ENCODE assay signal across 11 mouse cellular contexts in the genomic region with DNA sequence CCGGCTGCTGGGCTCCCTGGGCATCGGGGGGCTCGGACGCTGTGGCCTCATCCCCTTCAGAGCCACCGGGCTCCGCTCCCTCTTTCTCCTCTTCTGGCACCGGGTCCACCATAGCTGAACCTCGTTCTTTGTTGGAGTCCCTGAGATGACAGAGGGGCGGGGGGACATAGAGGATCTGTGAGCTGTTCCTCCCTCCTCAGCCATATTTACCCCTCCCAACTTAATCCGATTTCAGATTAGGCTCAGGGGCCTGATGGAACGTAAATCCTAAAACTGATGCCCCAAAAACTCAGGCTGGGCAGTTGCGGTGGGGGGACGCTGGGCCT. TPM values are rescaled to one million over a fixed set of nuclear protein-coding genes. Genes with fewer than 3 reads are reported as not detected.
DNase-seq lines count a peak whose midpoint lies in the region; ATAC-seq and TF ChIP-seq lines count a peak whose summit lies in the region.
"Had no signal": no experiment of that assay in that cellular context is flagged by ENCODE, and none has a peak within 500 bp of the region (broad histone marks: within the 10 kb centered on the region; RNA-seq: fewer than 3 reads in every experiment).

No protein-coding gene starts in this region.

- H3K4me3 ChIP-seq in gastrocnemius, adult 2 months: peak overlapping the region; percentile 81
- H3K4me3 ChIP-seq in neural tube, embryonic 11.5 days (ENCODE audit: low read depth, low read length): peak overlapping the region; percentile 57
- peak overlapping the region; percentile 64 for H3K4me3 ChIP-seq in limb, embryonic 13.5 days
- H3K4me3 ChIP-seq in stomach, embryonic 15.5 days (replicated peaks): peak overlapping the region; percentile 56

- peaks cover 23% of the 10 kb centered on the region for H3K27me3 ChIP-seq in neural tube, embryonic 11.5 days (ENCODE audit: control insufficient read depth, insufficient read depth, low read length)
- H3K27me3 ChIP-seq in limb, embryonic 13.5 days: peaks cover 85% of the 10 kb centered on the region
- peaks cover 75% of the 10 kb centered on the region for H3K27me3 ChIP-seq in stomach, embryonic 15.5 days (replicated peaks)

- intact Hi-C loops in gastrocnemius, adult 2 months (cut with DNase I): no loop called here
- intact Hi-C loops in gastrocnemius, postnatal 36 days (cut with DNase I): no loop called here

- no peaks in the 10 kb centered on the region for H3K9me3 ChIP-seq in neural tube, embryonic 11.5 days (ENCODE audit: control insufficient read depth, low read length)
- H3K9me3 ChIP-seq in limb, embryonic 13.5 days: no peaks in the 10 kb centered on the region
- H3K9me3 ChIP-seq in stomach, embryonic 15.5 days: no peaks in the 10 kb centered on the region

- peak; percentile 5; the same call in 1 of the 2 replicates for ATAC-seq in neural tube, embryonic 11.5 days (ENCODE audit: insufficient read depth, low FRiP score, low TSS enrichment)
- no peak for ATAC-seq in limb, embryonic 13.5 days (ENCODE audit: low FRiP score, low read depth)
- ATAC-seq in stomach, embryonic 15.5 days (ENCODE audit: insufficient read depth, low FRiP score, low read depth): no peak

- WGBS in neural tube, embryonic 11.5 days: 3% methylated on average over 12 of the region's 13 CpGs
- WGBS in limb, embryonic 13.5 days: 10% methylated on average over 12 of the region's 13 CpGs
- 10% methylated on average over 13 of the region's 13 CpGs for WGBS in stomach, embryonic 15.5 days

- H3K4me1 ChIP-seq in neural tube, embryonic 11.5 days (ENCODE audit: control insufficient read depth, insufficient read depth, low read length): peaks cover 16% of the 10 kb centered on the region
- H3K4me1 ChIP-seq in limb, embryonic 13.5 days: peaks cover 28% of the 10 kb centered on the region
- H3K4me1 ChIP-seq in stomach, embryonic 15.5 days: peaks cover 32% of the 10 kb centered on the region

- H3K9ac ChIP-seq in neural tube, embryonic 11.5 days (ENCODE audit: low read length): peak overlapping the region; percentile 90
- peak overlapping the region; percentile 64 for H3K9ac ChIP-seq in limb, embryonic 13.5 days
- no peak overlapping the region for H3K9ac ChIP-seq in stomach, embryonic 15.5 days
- H3K9ac ChIP-seq: liver, embryonic 14.5 days had no signal

- no peak overlapping the region for H3K27ac ChIP-seq in gastrocnemius, adult 2 months
- peak overlapping the region; percentile 95 for H3K27ac ChIP-seq in neural tube, embryonic 11.5 days (ENCODE audit: low read depth, low read length)
- no peak overlapping the region for H3K27ac ChIP-seq in limb, embryonic 13.5 days
- H3K27ac ChIP-seq in stomach, embryonic 15.5 days: no peak overlapping the region
- H3K27ac ChIP-seq: liver, embryonic 14.5 days had no signal

- DNase-seq in gastrocnemius, adult 2 months: no peak
- DNase-seq in gastrocnemius, postnatal 36 days: no peak
- no peak for DNase-seq in neural tube, embryonic 11.5 days (ENCODE audit: low spot score)
- DNase-seq in neural tube, embryonic 10.5 days (ENCODE audit: extremely low spot score, low spot score): no peak
- no peak for DNase-seq in thymus, postnatal 36 days
- DNase-seq in urinary bladder, postnatal 4 days (ENCODE audit: low spot score in 2 of 2): no peak
- DNase-seq: adrenal gland, adult 8-10 months had no signal

- H3K4me2 ChIP-seq in neural tube, embryonic 11.5 days (ENCODE audit: low read depth): peak overlapping the region; percentile 77
- peak overlapping the region; percentile 98 for H3K4me2 ChIP-seq in limb, embryonic 13.5 days (replicated peaks)
- peak overlapping the region; percentile 99 for H3K4me2 ChIP-seq in stomach, embryonic 15.5 days

- no peak for TF ChIP-seq CTCF in gastrocnemius, adult 2 months (IDR thresholded peaks at IDR 0.05)

- peaks cover 8% of the 10 kb centered on the region for H3K36me3 ChIP-seq in neural tube, embryonic 11.5 days (ENCODE audit: control insufficient read depth, insufficient read depth, low read length)
- H3K36me3 ChIP-seq in limb, embryonic 13.5 days: no peaks in the 10 kb centered on the region
- H3K36me3 ChIP-seq in stomach, embryonic 15.5 days: no peaks in the 10 kb centered on the region

RNA-seq across cellular contexts. Expression of a gene that starts 1.1 kb away (rescaled TPM):
- total RNA-seq in gastrocnemius, adult 2 months (2021): not detected
- total RNA-seq in gastrocnemius, postnatal 36 days (2021): not detected
- 2.4 and 2.6 TPM in 2 replicates for polyA plus RNA-seq in neural tube, embryonic 11.5 days (2014; fragmentation: Nextera tagmentation; extraction: Ambion mirVana)
- polyA plus RNA-seq in limb, embryonic 13.5 days (2015; fragmentation: Nextera tagmentation; extraction: Ambion mirVana): 0.06 and 0.14 TPM in 2 replicates
- polyA plus RNA-seq in stomach, embryonic 15.5 days (2015; fragmentation: Nextera tagmentation; extraction: Ambion mirVana): 0.17 and 0.18 TPM in 2 replicates
- polyA plus RNA-seq: liver, embryonic 14.5 days; spleen, adult 2 months had no signal

RNA-seq across cellular contexts. Expression of a gene that starts 31.0 kb away (rescaled TPM):
- 10 to 100 TPM; 37.7 to 41.1 TPM for total RNA-seq in gastrocnemius, adult 2 months (2021)
- 10 to 100 TPM; 29.6 to 30.3 TPM for total RNA-seq in gastrocnemius, postnatal 36 days (2021)
- 20.9 and 23.3 TPM in 2 replicates for polyA plus RNA-seq in neural tube, embryonic 11.5 days (2014; fragmentation: Nextera tagmentation; extraction: Ambion mirVana)
- 14.3 and 15.7 TPM in 2 replicates for polyA plus RNA-seq in limb, embryonic 13.5 days (2015; fragmentation: Nextera tagmentation; extraction: Ambion mirVana)
- polyA plus RNA-seq in stomach, embryonic 15.5 days (2015; fragmentation: Nextera tagmentation; extraction: Ambion mirVana): 17.5 and 19.2 TPM in 2 replicates
